Mouse (Mus musculus): ENCODE results near the gene Lsm11. TPM values are rescaled to one million over a fixed set of nuclear protein-coding genes. Genes with fewer than 3 reads are reported as not detected.

Gene Lsm11
- polyA plus RNA-seq, 1 experiment from 2014 or later = 26.3 TPM

DNA sequence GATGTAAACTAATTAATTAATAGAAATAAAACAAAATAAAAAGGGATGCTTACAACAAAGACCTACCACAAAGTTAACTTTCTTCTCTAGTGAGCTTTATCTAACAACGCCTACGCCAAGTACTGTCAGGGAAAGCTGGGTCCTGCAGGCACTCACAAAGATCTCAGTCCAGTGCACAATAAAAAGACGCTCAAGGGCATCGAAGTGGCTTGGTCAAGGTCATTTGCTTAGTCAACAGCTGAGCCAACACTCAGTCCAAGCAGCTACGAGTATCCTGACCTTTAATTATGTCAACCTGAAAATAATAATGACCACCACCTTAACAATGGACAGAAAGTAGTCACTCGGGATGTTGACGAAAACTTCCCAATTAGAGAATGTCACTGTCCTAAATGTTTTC is 2.5 kb downstream of the Lsm11 start:
- ATAC-seq = no peak
- H3K4me3 ChIP-seq (ENCODE audit: low read depth, low read length) = no peak overlapping the region
- no peaks in the 10 kb centered on the region for H3K27me3 ChIP-seq (ENCODE audit: control insufficient read depth, insufficient read depth, low read depth, low read length)
- H3K36me3 ChIP-seq (ENCODE audit: control insufficient read depth, insufficient read depth, low read length) = 0 out of 2 replicates have a peak, but pooled peaks cover 2% of the 10 kb centered on the region
- 89% methylated on average over 7 of the region's 7 CpGs for WGBS
- H3K9me3 ChIP-seq (replicated peaks; ENCODE audit: control insufficient read depth, low read length, poor library complexity, severe bottlenecking) = no peaks in the 10 kb centered on the region
- no peak overlapping the region; the same call in 1 of the 2 replicates for H3K4me2 ChIP-seq (ENCODE audit: low read length)
- no peak overlapping the region for H3K27ac ChIP-seq (ENCODE audit: low read length)
- no peak overlapping the region for H3K9ac ChIP-seq (ENCODE audit: low read depth, low read length)
- H3K4me1 ChIP-seq (ENCODE audit: control insufficient read depth, insufficient read depth, low read length) = peaks cover 17% of the 10 kb centered on the region

- no peak overlapping the region for H3K4me2 ChIP-seq (ENCODE audit: low read length)
- H3K36me3 ChIP-seq (ENCODE audit: control insufficient read depth, insufficient read depth, low read length) = peaks cover 17% of the 10 kb centered on the region
- H3K4me1 ChIP-seq (ENCODE audit: control insufficient read depth, insufficient read depth, low read length) = peaks cover 17% of the 10 kb centered on the region
- no peak overlapping the region for H3K9ac ChIP-seq (ENCODE audit: low read depth, low read length)
- ATAC-seq = no peak
- no peaks in the 10 kb centered on the region for H3K9me3 ChIP-seq (replicated peaks; ENCODE audit: control insufficient read depth, low read length, poor library complexity, severe bottlenecking)
- H3K27ac ChIP-seq (ENCODE audit: low read length) = no peak overlapping the region
- H3K4me3 ChIP-seq (ENCODE audit: low read depth, low read length) = no peak overlapping the region
- 93% methylated on average over 8 of the region's 8 CpGs for WGBS
- H3K27me3 ChIP-seq (ENCODE audit: control insufficient read depth, insufficient read depth, low read depth, low read length) = no peaks in the 10 kb centered on the region
These were observed 5.8 kb downstream of the Lsm11 start for GRCm38 (mm10) chr11:45938917-45939316.

DNA sequence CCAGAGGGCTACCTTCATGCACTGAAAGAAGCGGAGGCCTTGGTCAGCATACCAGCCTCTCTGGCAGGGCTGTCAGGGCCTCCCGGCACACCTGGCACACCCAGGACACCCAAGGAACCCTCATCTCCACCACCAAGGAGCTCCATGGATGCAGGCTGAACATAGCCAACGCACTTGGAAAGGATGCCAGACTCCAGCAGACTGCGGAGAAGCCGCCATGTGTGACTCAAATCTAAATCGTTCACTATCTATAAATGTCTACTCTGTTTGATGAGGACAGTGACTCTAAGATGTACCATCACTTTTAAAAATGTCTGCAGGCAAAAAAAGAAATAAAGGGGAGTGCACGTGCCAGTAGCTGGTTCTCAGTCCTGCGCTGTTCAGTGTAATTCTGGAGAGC is 7.3 kb downstream of the Lsm11 start:
- H3K4me1 ChIP-seq (ENCODE audit: control insufficient read depth, insufficient read depth, low read length) = peaks cover 8% of the 10 kb centered on the region; the same call in 1 of the 2 replicates
- WGBS = 97% methylated on average over 8 of the region's 8 CpGs
- peaks cover 26% of the 10 kb centered on the region for H3K36me3 ChIP-seq (ENCODE audit: control insufficient read depth, insufficient read depth, low read length)
- no peak overlapping the region for H3K4me3 ChIP-seq (ENCODE audit: low read depth, low read length)
- ATAC-seq = no peak
- no peak overlapping the region for H3K4me2 ChIP-seq (ENCODE audit: low read length)
- H3K27ac ChIP-seq (ENCODE audit: low read length) = no peak overlapping the region
- H3K9ac ChIP-seq (ENCODE audit: low read depth, low read length) = no peak overlapping the region
- no peaks in the 10 kb centered on the region for H3K27me3 ChIP-seq (ENCODE audit: control insufficient read depth, insufficient read depth, low read depth, low read length)
- no peaks in the 10 kb centered on the region for H3K9me3 ChIP-seq (replicated peaks; ENCODE audit: control insufficient read depth, low read length, poor library complexity, severe bottlenecking)

DNA sequence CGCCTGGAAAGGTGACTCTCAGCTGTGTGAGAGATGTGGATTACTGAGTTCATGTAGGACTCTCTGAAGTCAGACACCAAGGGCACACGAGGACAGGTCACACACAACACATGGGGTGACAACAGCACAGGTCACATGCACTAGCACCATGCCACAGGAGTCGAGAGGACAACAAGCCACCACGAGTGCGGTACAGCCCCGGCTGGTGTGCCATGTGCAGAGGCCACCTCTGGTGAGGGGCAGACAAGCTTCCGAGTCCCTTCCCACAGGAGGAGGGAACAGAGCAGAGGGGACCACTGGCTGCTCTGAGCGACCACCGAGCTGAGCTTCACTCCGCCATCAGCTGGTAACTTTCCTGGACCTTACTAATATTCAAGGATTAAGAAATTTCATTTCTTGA is 12.0 kb downstream of the Lsm11 start:
- Histone ChIP-seq H3K27me3 (ENCODE audit: control insufficient read depth, insufficient read depth, low read depth, low read length) (no peaks in the 10 kb centered on the region), H3K9me3 (replicated peaks; ENCODE audit: control insufficient read depth, low read length, poor library complexity, severe bottlenecking) (no peaks in the 10 kb centered on the region), H3K27ac (ENCODE audit: low read length) (no peak overlapping the region), H3K36me3 (ENCODE audit: control insufficient read depth, insufficient read depth, low read length) (peaks cover 39% of the 10 kb centered on the region), H3K4me3 (ENCODE audit: low read depth, low read length) (no peak overlapping the region), H3K9ac (ENCODE audit: low read depth, low read length) (no peak overlapping the region), H3K4me1 (ENCODE audit: control insufficient read depth, insufficient read depth, low read length) (no peaks in the 10 kb centered on the region), H3K4me2 (ENCODE audit: low read length) (no peak overlapping the region)
- no peak for ATAC-seq
- 93% methylated on average over 10 of the region's 10 CpGs for WGBS

DNA sequence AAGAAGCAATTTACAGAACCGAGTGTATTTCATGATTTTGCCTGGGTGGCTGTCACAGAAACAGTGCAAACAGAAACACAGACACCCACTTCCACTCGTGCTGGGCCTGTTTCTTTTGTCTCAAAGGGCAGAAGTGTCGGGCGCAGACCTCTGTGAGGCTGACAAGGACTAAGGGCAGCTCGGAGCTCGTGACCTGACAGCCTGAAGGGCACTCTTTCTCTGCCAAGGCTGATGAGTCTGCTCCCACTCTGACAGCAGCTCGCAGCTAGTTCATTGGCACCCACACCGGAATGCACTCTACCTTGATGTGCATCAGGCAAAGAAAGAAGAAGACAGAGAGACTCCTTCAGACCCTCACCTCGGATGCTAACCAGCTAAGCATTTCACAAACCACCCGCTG is 15.2 kb downstream of the Lsm11 start:
- Histone ChIP-seq H3K4me2 (ENCODE audit: low read length) (no peak overlapping the region), H3K27me3 (ENCODE audit: control insufficient read depth, insufficient read depth, low read depth, low read length) (no peaks in the 10 kb centered on the region), H3K4me3 (ENCODE audit: low read depth, low read length) (no peak overlapping the region), H3K4me1 (ENCODE audit: control insufficient read depth, insufficient read depth, low read length) (no peaks in the 10 kb centered on the region; the same call in 1 of the 2 replicates), H3K9me3 (replicated peaks; ENCODE audit: control insufficient read depth, low read length, poor library complexity, severe bottlenecking) (no peaks in the 10 kb centered on the region), H3K36me3 (ENCODE audit: control insufficient read depth, insufficient read depth, low read length) (peaks cover 26% of the 10 kb centered on the region), H3K27ac (ENCODE audit: low read length) (no peak overlapping the region), H3K9ac (ENCODE audit: low read depth, low read length) (no peak overlapping the region)
- WGBS = 84% methylated on average over 10 of the region's 10 CpGs
- no peak for ATAC-seq

GRCm38 (mm10) chr11:45927456-45927855 is 17.3 kb downstream of the Lsm11 start:
- no peak overlapping the region for H3K9ac ChIP-seq (ENCODE audit: low read depth, low read length)
- no peaks in the 10 kb centered on the region for H3K9me3 ChIP-seq (replicated peaks; ENCODE audit: control insufficient read depth, low read length, poor library complexity, severe bottlenecking)
- no peak overlapping the region for H3K4me3 ChIP-seq (ENCODE audit: low read depth, low read length)
- no peak overlapping the region for H3K27ac ChIP-seq (ENCODE audit: low read length)
- H3K27me3 ChIP-seq (ENCODE audit: control insufficient read depth, insufficient read depth, low read depth, low read length) = no peaks in the 10 kb centered on the region
- peaks cover 13% of the 10 kb centered on the region for H3K36me3 ChIP-seq (ENCODE audit: control insufficient read depth, insufficient read depth, low read length)
- 45% methylated on average over 5 of the region's 5 CpGs for WGBS
- H3K4me1 ChIP-seq (ENCODE audit: control insufficient read depth, insufficient read depth, low read length) = no peaks in the 10 kb centered on the region; the same call in 1 of the 2 replicates
- 0 out of 2 replicates have a peak, but pooled peaks have one; percentile 8 for ATAC-seq
- H3K4me2 ChIP-seq (ENCODE audit: low read length) = no peak overlapping the region

DNA sequence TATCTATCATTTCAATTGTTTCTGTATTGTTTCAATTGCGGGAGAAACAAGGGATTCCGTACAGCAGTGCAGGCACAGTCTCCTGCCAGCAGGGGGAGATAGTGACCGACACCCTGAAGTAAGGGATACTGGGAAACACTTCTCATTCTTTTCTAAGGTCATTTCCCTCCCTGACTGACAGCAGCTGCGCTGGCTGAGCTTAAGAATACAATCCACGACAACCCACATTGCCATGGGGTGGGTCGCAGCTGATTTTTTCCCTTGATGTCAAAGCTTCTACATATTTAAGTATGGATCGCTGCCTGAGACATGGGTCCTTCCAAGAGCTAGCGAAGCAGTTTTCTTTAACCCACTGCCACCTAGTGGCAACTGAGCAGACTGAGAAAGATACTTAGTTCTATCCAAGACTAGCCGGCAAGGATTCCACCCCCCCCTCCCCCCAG is 18.1 kb downstream of the Lsm11 start:
- WGBS = 0% methylated on average over 9 of the region's 9 CpGs
- Histone ChIP-seq H3K4me1 (ENCODE audit: control insufficient read depth, insufficient read depth, low read length) (peaks cover 2% of the 10 kb centered on the region; the same call in 1 of the 2 replicates), H3K9me3 (replicated peaks; ENCODE audit: control insufficient read depth, low read length, poor library complexity, severe bottlenecking) (no peaks in the 10 kb centered on the region), H3K36me3 (ENCODE audit: control insufficient read depth, insufficient read depth, low read length) (peaks cover 10% of the 10 kb centered on the region), H3K4me3 (ENCODE audit: low read depth, low read length) (peak overlapping the region; percentile 31), H3K4me2 (ENCODE audit: low read length) (peak overlapping the region; percentile 46), H3K27ac (ENCODE audit: low read length) (no peak overlapping the region), H3K27me3 (ENCODE audit: control insufficient read depth, insufficient read depth, low read depth, low read length) (no peaks in the 10 kb centered on the region), H3K9ac (ENCODE audit: low read depth, low read length) (0 out of 2 replicates have a peak overlapping the region, but pooled peaks have one; percentile 49)
- ATAC-seq = peak; percentile 83

- peak; percentile 29; the same call in 1 of the 2 replicates for ATAC-seq
- 41% methylated on average over 6 of the region's 6 CpGs for WGBS
These were observed 19.3 kb downstream of the Lsm11 start for GRCm38 (mm10) chr11:45925436-45925835.

GRCm38 (mm10) chr11:45921480-45921898 is 23.2 kb downstream of the Lsm11 start:
- 4% methylated on average over 10 of the region's 10 CpGs for WGBS
- Histone ChIP-seq H3K4me1 (ENCODE audit: control insufficient read depth, insufficient read depth, low read length) (peaks cover 10% of the 10 kb centered on the region), H3K27me3 (ENCODE audit: control insufficient read depth, insufficient read depth, low read depth, low read length) (no peaks in the 10 kb centered on the region)

More at GRCm38 (mm10) chr11:45925436-45925835, 19.3 kb downstream of the Lsm11 start:
- Histone ChIP-seq H3K27me3 (ENCODE audit: control insufficient read depth, insufficient read depth, low read depth, low read length) (no peaks in the 10 kb centered on the region), H3K27ac (ENCODE audit: low read length) (no peak overlapping the region), H3K4me3 (ENCODE audit: low read depth, low read length) (no peak overlapping the region), H3K4me1 (ENCODE audit: control insufficient read depth, insufficient read depth, low read length) (peaks cover 10% of the 10 kb centered on the region), H3K4me2 (ENCODE audit: low read length) (no peak overlapping the region), H3K9ac (ENCODE audit: low read depth, low read length) (no peak overlapping the region), H3K9me3 (replicated peaks; ENCODE audit: control insufficient read depth, low read length, poor library complexity, severe bottlenecking) (no peaks in the 10 kb centered on the region), H3K36me3 (ENCODE audit: control insufficient read depth, insufficient read depth, low read length) (peaks cover 5% of the 10 kb centered on the region)

More at GRCm38 (mm10) chr11:45921480-45921898, 23.2 kb downstream of the Lsm11 start:
- Histone ChIP-seq H3K9me3 (replicated peaks; ENCODE audit: control insufficient read depth, low read length, poor library complexity, severe bottlenecking) (no peaks in the 10 kb centered on the region), H3K4me2 (ENCODE audit: low read length) (peak overlapping the region; percentile 47), H3K36me3 (ENCODE audit: control insufficient read depth, insufficient read depth, low read length) (no peaks in the 10 kb centered on the region), H3K4me3 (ENCODE audit: low read depth, low read length) (no peak overlapping the region), H3K27ac (ENCODE audit: low read length) (peak overlapping the region; percentile 55), H3K9ac (ENCODE audit: low read depth, low read length) (peak overlapping the region; percentile 59)
- ATAC-seq = peak; percentile 49

All from midbrain, embryonic 16.5 days (tissue).